Mouse (Mus musculus): ENCODE results near the gene Sytl4. TPM values are rescaled to one million over a fixed set of nuclear protein-coding genes. Genes with fewer than 3 reads are reported as not detected.

The Sytl4 gene
- under 1 TPM; 0.26 to 0.33 TPM for total RNA-seq (2023)

GRCm38 (mm10) chrX:133981231-133982002 lies at the start of gene Sytl4:
Gene Sytl4 (minus strand): TSS chrX:133981812.

GRCm38 (mm10) chrX:133908261-133908660 lies 73.4 kb downstream of the Sytl4 start, which contains the start of gene Srpx2:
Gene Srpx2 (plus strand): TSS chrX:133908426.

GRCm38 (mm10) chrX:133898014-133898542 lies 83.5 kb downstream of the Sytl4 start, which contains the start of gene Tspan6:
Gene Tspan6 (minus strand): TSS chrX:133898429.

Other genes with a start within 250 kb of the Sytl4 start
- not detected for gene Tnmd, start 130.8 kb downstream of the Sytl4 start, total RNA-seq (2023)
- gene Tspan6, start 83.4 kb downstream of the Sytl4 start, total RNA-seq (2023) = under 1 TPM; 0.49 to 0.79 TPM
- not detected for gene Srpx2, start 73.4 kb downstream of the Sytl4 start, total RNA-seq (2023)
- gene Cstf2, start 77.4 kb upstream of the Sytl4 start, total RNA-seq (2023) = 10 to 100 TPM; 15.5 to 19.4 TPM
- under 1 TPM; 0.11 to 0.60 TPM for gene Xkrx, start 180.3 kb upstream of the Sytl4 start, total RNA-seq (2023)
- gene Arl13a, start 205.7 kb upstream of the Sytl4 start, total RNA-seq (2023) = not detected
- not detected for gene Nox1, start 240.1 kb upstream of the Sytl4 start, total RNA-seq (2023)